Mouse (Mus musculus) kidney, postnatal 0 days (tissue): ENCODE results near the gene Rpl23. TPM values are rescaled to one million over a fixed set of nuclear protein-coding genes. Genes with fewer than 3 reads are reported as not detected.

Source experiments
- ATAC-seq: fragments of 200-750 bp; cut with Nextera tagmentation; replicated peaks from 2 replicates; pipeline ENCODE4 v1.8.0; 2017; ENCODE audit warnings: low read depth, moderate number of reproducible peaks, moderate TSS enrichment, moderate library complexity; ENCODE audit not compliant: low FRiP score
- DNase-seq: peaks from one replicate; pipeline ENCODE4 v3.0.0-alpha.2; 2016; ENCODE audit warnings: low spot score
- H3K27ac ChIP-seq: fragments of 300-500 bp; sonication (generic); 2 replicates; pipeline ENCODE4 v1.5.1; 2014; ENCODE audit warnings: mild to moderate bottlenecking
- H3K27me3 ChIP-seq: fragments of 300-500 bp; sonication (generic); 2 replicates; pipeline ENCODE4 v1.6.1; 2014; ENCODE audit warnings: low read length, mixed read lengths; ENCODE audit not compliant: insufficient read depth
- H3K36me3 ChIP-seq: fragments of 300-500 bp; sonication (generic); 2 replicates; pipeline ENCODE4 v1.6.1; 2014; ENCODE audit warnings: low read length, mixed read lengths; ENCODE audit not compliant: insufficient read depth
- H3K4me1 ChIP-seq: fragments of 300-500 bp; sonication (generic); replicated peaks from 2 replicates; pipeline ENCODE4 v1.6.1; 2014; ENCODE audit warnings: antibody characterized with exemption, low read length, mixed read lengths; ENCODE audit not compliant: insufficient read depth
- H3K4me2 ChIP-seq: fragments of 300-500 bp; sonication (generic); 2 replicates; pipeline ENCODE4 v1.6.1; 2014; ENCODE audit warnings: mild to moderate bottlenecking, low read length, moderate library complexity, mixed read lengths
- H3K4me3 ChIP-seq: fragments of 300-500 bp; sonication (generic); replicated peaks from 2 replicates; pipeline ENCODE4 v1.5.1; 2014; ENCODE audit warnings: low read depth, low read length
- H3K9ac ChIP-seq: fragments of 300-500 bp; sonication (generic); 2 replicates; pipeline ENCODE4 v1.6.1; 2014; ENCODE audit warnings: low read depth, low read length
- H3K9me3 ChIP-seq: fragments of 300-500 bp; sonication (generic); replicated peaks from 2 replicates; pipeline ENCODE4 v1.6.1; 2016; ENCODE audit warnings: low read length, inconsistent platforms, mixed read lengths
- CTCF ChIP-seq: IDR thresholded peaks from 2 replicates; pipeline ENCODE4 v1.5.1; 2016; ENCODE audit warnings: antibody characterized with exemption, low read depth, mild to moderate bottlenecking, moderate library complexity
- WGBS: fragments of 180-500 bp; shearing (Covaris S2); extraction: QIAGEN DNeasy Blood & Tissue Kit; methylation state at CpG from one replicate; pipeline ENCODE4 v1.1.7; 2014; 5-methylcytosine and 5-hydroxymethylcytosine counted together
- polyA plus RNA-seq: library from polyadenylated mRNA; unstranded; fragments of >200 nt; fragmentation: Nextera tagmentation; extraction: Ambion mirVana; gene quantifications from 2 replicates; pipeline ENCODE4 v1.2.1, GENCODE M21; 2015

The Rpl23 gene
- polyA plus RNA-seq, 1 experiment from 2014 or later = 863 TPM

- no peak for TF ChIP-seq CTCF
- H3K4me1 ChIP-seq = peaks cover 86% of the 10 kb centered on the region
- ATAC-seq = no peak
- no peaks in the 10 kb centered on the region for H3K27me3 ChIP-seq
- no peak overlapping the region for H3K9ac ChIP-seq
- peak overlapping the region; percentile 19; the same call in 1 of the 2 replicates for H3K4me2 ChIP-seq
- no peak overlapping the region for H3K4me3 ChIP-seq
- DNase-seq = peak; percentile 86
- peaks cover 11% of the 10 kb centered on the region; the same call in 1 of the 2 replicates for H3K36me3 ChIP-seq
- H3K27ac ChIP-seq = peak overlapping the region; percentile 77
- 44% methylated on average over 2 of the region's 2 CpGs for WGBS
- H3K9me3 ChIP-seq = no peaks in the 10 kb centered on the region
Measured at GRCm38 (mm10) chr11:97808093-97808492, 25.9 kb upstream of the Rpl23 start.

GRCm38 (mm10) chr11:97807626-97808025, 25.4 kb upstream of the Rpl23 start:
- 36% methylated on average over 6 of the region's 6 CpGs for WGBS
- H3K4me2 ChIP-seq = 0 out of 2 replicates have a peak overlapping the region, but pooled peaks have one; percentile 19
- no peak for ATAC-seq
- peaks cover 81% of the 10 kb centered on the region for H3K4me1 ChIP-seq
- no peak overlapping the region for H3K9ac ChIP-seq
- H3K4me3 ChIP-seq = no peak overlapping the region
- TF ChIP-seq CTCF = no peak
- H3K27me3 ChIP-seq = no peaks in the 10 kb centered on the region
- peaks cover 11% of the 10 kb centered on the region; the same call in 1 of the 2 replicates for H3K36me3 ChIP-seq
- H3K9me3 ChIP-seq = no peaks in the 10 kb centered on the region
- peak overlapping the region; percentile 77 for H3K27ac ChIP-seq
- DNase-seq = no peak

- Histone ChIP-seq H3K36me3 (peaks cover 11% of the 10 kb centered on the region; the same call in 1 of the 2 replicates), H3K27me3 (no peaks in the 10 kb centered on the region), H3K4me3 (no peak overlapping the region), H3K9me3 (no peaks in the 10 kb centered on the region), H3K27ac (peak overlapping the region; percentile 79), H3K4me1 (peaks cover 80% of the 10 kb centered on the region), H3K4me2 (peak overlapping the region; percentile 48; the same call in 1 of the 2 replicates), H3K9ac (no peak overlapping the region)
- ATAC-seq = no peak
- DNase-seq = no peak
- no peak for TF ChIP-seq CTCF
- WGBS = 59% methylated on average over 7 of the region's 7 CpGs
Measured at GRCm38 (mm10) chr11:97806613-97806964, 24.4 kb upstream of the Rpl23 start.

- Histone ChIP-seq H3K4me1 (peaks cover 80% of the 10 kb centered on the region), H3K9ac (peak overlapping the region; percentile 6; the same call in 1 of the 2 replicates), H3K36me3 (peaks cover 11% of the 10 kb centered on the region; the same call in 1 of the 2 replicates), H3K9me3 (no peaks in the 10 kb centered on the region), H3K27me3 (no peaks in the 10 kb centered on the region), H3K4me2 (peak overlapping the region; percentile 48), H3K4me3 (no peak overlapping the region), H3K27ac (peak overlapping the region; percentile 79)
- no peak for TF ChIP-seq CTCF
- WGBS = 17% methylated on average over 15 of the region's 15 CpGs
- no peak for DNase-seq
- peak; percentile 14; the same call in 1 of the 2 replicates for ATAC-seq
Measured at GRCm38 (mm10) chr11:97805662-97806612, 23.7 kb upstream of the Rpl23 start.

GRCm38 (mm10) chr11:97804841-97805661, 22.8 kb upstream of the Rpl23 start:
- ATAC-seq (no peak), DNase-seq (no peak)
- no peak overlapping the region for H3K4me3 ChIP-seq
- no peak for TF ChIP-seq CTCF
- H3K27me3 ChIP-seq = no peaks in the 10 kb centered on the region
- H3K27ac ChIP-seq = peak overlapping the region; percentile 79
- WGBS = 6% methylated on average over 9 of the region's 9 CpGs
- no peaks in the 10 kb centered on the region for H3K9me3 ChIP-seq
- peaks cover 72% of the 10 kb centered on the region for H3K4me1 ChIP-seq
- H3K9ac ChIP-seq = peak overlapping the region; percentile 6; the same call in 1 of the 2 replicates
- H3K36me3 ChIP-seq = 0 out of 2 replicates have a peak, but pooled peaks cover 11% of the 10 kb centered on the region
- peak overlapping the region; percentile 48 for H3K4me2 ChIP-seq

- peaks cover 60% of the 10 kb centered on the region for H3K4me1 ChIP-seq
- no peaks in the 10 kb centered on the region for H3K27me3 ChIP-seq
- no peak for ATAC-seq
- 0 out of 2 replicates have a peak, but pooled peaks cover 5% of the 10 kb centered on the region for H3K36me3 ChIP-seq
- TF ChIP-seq CTCF = no peak
- no peak overlapping the region for H3K4me3 ChIP-seq
- no peak for DNase-seq
- peak overlapping the region; percentile 79 for H3K27ac ChIP-seq
- 55% methylated on average over 5 of the region's 5 CpGs for WGBS
- H3K9ac ChIP-seq = no peak overlapping the region
- H3K9me3 ChIP-seq = no peaks in the 10 kb centered on the region
- no peak overlapping the region for H3K4me2 ChIP-seq
Measured at GRCm38 (mm10) chr11:97803847-97804246, 21.6 kb upstream of the Rpl23 start.
